8 mouse cellular contexts compared by ENCODE assay signal in the genomic region with DNA sequence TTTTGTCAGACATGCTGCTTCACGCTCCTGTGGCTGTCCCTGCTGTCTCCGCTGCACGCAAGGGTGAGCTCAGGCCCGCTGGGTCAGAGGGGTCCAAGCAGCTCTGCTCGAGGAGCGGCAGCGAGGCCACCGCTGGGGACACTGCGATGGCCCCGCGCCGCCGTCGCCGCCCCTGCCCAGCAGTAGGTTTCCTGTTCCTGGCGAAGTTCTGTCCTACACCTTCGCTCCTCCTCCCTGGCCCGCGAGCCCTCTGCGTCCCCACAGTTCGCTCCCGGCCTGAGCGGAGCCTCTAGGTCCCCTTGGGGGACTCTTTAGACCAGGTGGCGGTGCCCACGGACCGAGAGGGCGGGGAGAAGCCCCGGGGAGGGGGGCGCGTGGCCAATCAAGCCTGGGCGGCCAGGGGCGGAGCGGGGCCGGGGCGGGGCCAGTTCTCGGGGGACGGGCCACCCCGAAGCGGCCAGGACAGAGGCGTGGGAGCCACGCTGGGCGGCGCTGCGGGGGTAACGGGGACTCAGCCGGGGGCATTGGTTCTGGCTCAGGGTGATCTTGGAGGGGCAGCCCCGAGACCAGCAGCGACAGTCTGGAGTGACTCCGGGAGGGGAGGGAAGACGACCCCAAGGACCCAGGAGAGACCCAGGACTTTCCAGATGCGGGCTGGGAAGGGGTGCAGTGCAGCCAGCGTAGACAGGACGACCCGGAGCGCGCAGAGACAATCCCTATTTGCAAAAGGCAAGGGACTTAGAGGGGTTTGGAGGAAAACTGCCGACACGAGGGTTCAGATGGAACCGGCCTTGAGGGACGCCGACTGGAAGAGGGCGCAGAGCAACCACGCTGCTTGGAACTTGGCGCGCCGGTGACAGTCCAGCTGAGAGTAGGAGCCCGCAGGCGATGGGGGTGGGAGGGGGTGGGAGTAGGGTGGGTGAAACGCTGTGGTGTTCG. TPM values are rescaled to one million over a fixed set of nuclear protein-coding genes. Genes with fewer than 3 reads are reported as not detected.
DNase-seq lines count a peak whose midpoint lies in the region; ATAC-seq and TF ChIP-seq lines count a peak whose summit lies in the region.

A gene (minus strand): TSS at position 358 of the 939 bp plus-strand sequence.

- no peak for DNase-seq in ES-E14 (ENCODE audit: low read depth, low spot score)
- DNase-seq in cerebellum, adult 11-12 months = peak; percentile 64
- DNase-seq in heart, postnatal 14 days = peak; percentile 94 to 97
- peak; percentile 41 to 71 for DNase-seq in layer of hippocampus, adult 18-20 months (ENCODE audit: low spot score in 2 of 2)
- DNase-seq in lung, embryonic 14.5 days = peak; percentile 88
- DNase-seq in thymus, adult 2 months = peak; percentile 88

- peak; percentile 94 for ATAC-seq in forebrain, embryonic 15.5 days (replicated peaks)
- ATAC-seq in lung, embryonic 14.5 days (ENCODE audit: insufficient read depth) = peak; percentile 97
- ATAC-seq in neutrophil, adult 5-6 weeks (ENCODE audit: extremely low read depth, insufficient number of reproducible peaks, low FRiP score, poor library complexity, severe bottlenecking) = peak; percentile 57

- TF ChIP-seq CTCF in lung, embryonic 14.5 days (IDR thresholded peaks at IDR 0.05; ENCODE audit: low read depth) = 0 out of 2 replicates have a peak, but pooled peaks have one; percentile 26
- TF ChIP-seq CTCF in thymus, adult 2 months (IDR thresholded peaks at IDR 0.05; ENCODE audit: borderline replicate concordance, control insufficient read depth, extremely low read depth, insufficient read depth, low read length, poor library complexity) = peak; percentile 20; the same call in 1 of the 2 replicates

- H3K9me3 ChIP-seq in ES-E14 (ENCODE audit: control insufficient read depth, insufficient read depth, low read depth, low read length) = no peaks in the 10 kb centered on the region
- no peaks in the 10 kb centered on the region for H3K9me3 ChIP-seq in forebrain, embryonic 15.5 days
- H3K9me3 ChIP-seq in lung, embryonic 14.5 days (ENCODE audit: low read depth, low read length) = no peaks in the 10 kb centered on the region

- H3K36me3 ChIP-seq in ES-E14 (ENCODE audit: control insufficient read depth, insufficient read depth, low read length, poor library complexity, severe bottlenecking) = no peaks in the 10 kb centered on the region
- H3K36me3 ChIP-seq in forebrain, embryonic 15.5 days = no peaks in the 10 kb centered on the region
- H3K36me3 ChIP-seq in lung, embryonic 14.5 days (ENCODE audit: insufficient read depth) = no peaks in the 10 kb centered on the region
- H3K36me3 ChIP-seq in thymus, adult 2 months (ENCODE audit: control insufficient read depth, insufficient read depth, low read length) = no peaks in the 10 kb centered on the region

- H3K27me3 ChIP-seq in forebrain, embryonic 15.5 days = peaks cover 20% of the 10 kb centered on the region
- no peaks in the 10 kb centered on the region for H3K27me3 ChIP-seq in lung, embryonic 14.5 days (ENCODE audit: insufficient read depth, low read length)
- no peaks in the 10 kb centered on the region for H3K27me3 ChIP-seq in thymus, adult 2 months (ENCODE audit: control insufficient read depth, insufficient read depth, low read length)

- peak within 1 kb of the TSS; percentile 99 for H3K4me2 ChIP-seq in forebrain, embryonic 15.5 days (replicated peaks)
- H3K4me2 ChIP-seq in lung, embryonic 14.5 days = peak within 1 kb of the TSS; percentile 96

- H3K4me1 ChIP-seq in ES-E14 (ENCODE audit: control insufficient read depth in 2 of 2, insufficient read depth in 2 of 2, low read length in 2 of 2, poor library complexity in 1 of 2) = no peaks in the 10 kb centered on the region
- peaks cover 20% of the 10 kb centered on the region for H3K4me1 ChIP-seq in forebrain, embryonic 15.5 days
- H3K4me1 ChIP-seq in lung, embryonic 14.5 days (ENCODE audit: insufficient read depth) = peaks cover 4% of the 10 kb centered on the region; the same call in 1 of the 2 replicates
- peaks cover 30% of the 10 kb centered on the region for H3K4me1 ChIP-seq in thymus, adult 2 months (replicated peaks; ENCODE audit: control insufficient read depth, insufficient read depth, low read length)

- intact Hi-C loops in heart, postnatal 14 days (cut with DNase I) = loop anchor here (2.0 to 5.0 kb wide), 5 partner anchors 41 to 130 kb away; a partner anchor contains a TSS

- under 1% methylated on average over 66 of the region's 70 CpGs for WGBS in forebrain, embryonic 15.5 days
- under 1% methylated on average over 69 of the region's 70 CpGs for WGBS in lung, embryonic 14.5 days
- WGBS in thymus, adult 2 months = 1% methylated on average over 70 of the region's 70 CpGs

- in situ Hi-C loops in ES-E14 (cut with MboI; ENCODE audit: low sequenced_read_pairs in 2 of 2, unreplicated experiment in 2 of 2) = no loop called here

- peak within 1 kb of the TSS; percentile 3 for H3K9ac ChIP-seq in ES-E14 (ENCODE audit: insufficient read depth, low read depth, low read length, poor library complexity, severe bottlenecking)
- peak within 1 kb of the TSS; percentile 32 for H3K9ac ChIP-seq in forebrain, embryonic 15.5 days (replicated peaks)
- peak within 1 kb of the TSS; percentile 66 for H3K9ac ChIP-seq in lung, embryonic 14.5 days

- H3K27ac ChIP-seq in ES-E14 (ENCODE audit: insufficient read depth, low read depth, low read length, poor library complexity, severe bottlenecking) = no peak within 1 kb of the TSS
- peak within 1 kb of the TSS; percentile 31; the same call in 1 of the 2 replicates for H3K27ac ChIP-seq in forebrain, embryonic 15.5 days (replicated peaks)
- peak within 1 kb of the TSS; percentile 51 for H3K27ac ChIP-seq in lung, embryonic 14.5 days (ENCODE audit: low read depth)
- peak within 1 kb of the TSS; percentile 82 for H3K27ac ChIP-seq in thymus, adult 2 months (ENCODE audit: control insufficient read depth, insufficient read depth, low read length)

- peak within 1 kb of the TSS; percentile 62 to 78 for H3K4me3 ChIP-seq in ES-E14 (ENCODE audit: insufficient read depth in 1 of 2, low read depth in 1 of 2, low read length in 2 of 2, poor library complexity in 1 of 2, severe bottlenecking in 1 of 2)
- H3K4me3 ChIP-seq in forebrain, embryonic 15.5 days = peak within 1 kb of the TSS; percentile 61
- peak within 1 kb of the TSS; percentile 70 for H3K4me3 ChIP-seq in lung, embryonic 14.5 days (ENCODE audit: low read depth, low read length)
- peak within 1 kb of the TSS; percentile 82 for H3K4me3 ChIP-seq in thymus, adult 2 months (ENCODE audit: control insufficient read depth, insufficient read depth, low read length)

- TF ChIP-seq POLR2A in thymus, adult 2 months (IDR thresholded peaks at IDR 0.05; ENCODE audit: control insufficient read depth, extremely low read depth, insufficient read depth, low read length, poor library complexity) = peak; percentile 76

TF ChIP-seq in ES-E14, 5 proteins besides CTCF, POLR2A, EP300 and RAD21:
- TF ChIP-seq ZNF384 (IDR thresholded peaks at IDR 0.05; ENCODE audit: low read depth, low read length) (no peak), CHD2 (IDR thresholded peaks at IDR 0.05; ENCODE audit: low read depth, low read length) (no peak)
TF ChIP-seq in ES-E14: peak in this region for 0.

RNA-seq across cellular contexts. Expression of the gene that starts here (rescaled TPM):
- total RNA-seq in ES-E14 (2012; rRNA removed) = 0.95 and 1.5 TPM in 2 replicates
- 4.2 and 5.1 TPM in 2 replicates for polyA plus RNA-seq in forebrain, embryonic 15.5 days (2015; fragmentation: Nextera tagmentation; extraction: Ambion mirVana)
- 10 to 100 TPM; 30.1 to 34.3 TPM for total RNA-seq in heart, postnatal 14 days (2021)
- 10 to 100 TPM; 18.6 to 19.8 TPM for total RNA-seq in layer of hippocampus, adult 18-20 months (2021)
- 12.8 and 13.1 TPM in 2 replicates for polyA plus RNA-seq in lung, embryonic 14.5 days (2014; fragmentation: Nextera tagmentation; extraction: Ambion mirVana)
- 123 and 128 TPM in 2 replicates for total RNA-seq in neutrophil, adult 5-6 weeks (2017)
- polyA plus RNA-seq in thymus, adult 2 months (2012; rRNA removed) = 60.3 and 61.8 TPM in 2 replicates

Comparison
In these comparisons a context has a peak if more than half of its experiments do, and no peak if none do; other contexts are left out.
1. H3K9ac ChIP-seq: peak in every context shown above with its lines; median percentile 66 in lung, embryonic 14.5 days; 32 in forebrain, embryonic 15.5 days; 3 in ES-E14.